ENCODE assay signal across 8 mouse cellular contexts in genomic region chr9:102722071-102722561, GRCm38 (mm10). TPM values are rescaled to one million over a fixed set of nuclear protein-coding genes. Genes with fewer than 3 reads are reported as not detected.
A peak's percentile ranks its signal among the peaks of the same experiment; 100 is the strongest.
DNase-seq lines count a peak whose midpoint lies in the region; ATAC-seq and TF ChIP-seq lines count a peak whose summit lies in the region.

No protein-coding gene starts in this region.

- no peak for TF ChIP-seq CTCF in olfactory bulb, adult 2 months (IDR thresholded peaks at IDR 0.05; ENCODE audit: insufficient read depth, low read depth, low read length)

- 34% methylated on average over 9 of the region's 9 CpGs for WGBS in embryonic facial prominence, embryonic 13.5 days
- WGBS in hindbrain, embryonic 12.5 days = 29% methylated on average over 9 of the region's 9 CpGs
- 28% methylated on average over 9 of the region's 9 CpGs for WGBS in liver, embryonic 12.5 days (ENCODE audit: insufficient replicate concordance)
- 63% methylated on average over 9 of the region's 9 CpGs for WGBS in olfactory bulb, adult 2 months

- peak overlapping the region; percentile 91 for H3K4me3 ChIP-seq in embryonic facial prominence, embryonic 13.5 days
- peak overlapping the region; percentile 80 for H3K4me3 ChIP-seq in hindbrain, embryonic 12.5 days
- no peak overlapping the region for H3K4me3 ChIP-seq in liver, embryonic 12.5 days
- no peak overlapping the region for H3K4me3 ChIP-seq in olfactory bulb, adult 2 months (ENCODE audit: insufficient read depth, low read depth, low read length)

- H3K9me3 ChIP-seq in embryonic facial prominence, embryonic 13.5 days = no peaks in the 10 kb centered on the region
- no peaks in the 10 kb centered on the region for H3K9me3 ChIP-seq in hindbrain, embryonic 12.5 days (replicated peaks)
- no peaks in the 10 kb centered on the region for H3K9me3 ChIP-seq in liver, embryonic 12.5 days (replicated peaks)

- H3K4me1 ChIP-seq in embryonic facial prominence, embryonic 13.5 days = peaks cover 80% of the 10 kb centered on the region
- H3K4me1 ChIP-seq in hindbrain, embryonic 12.5 days = peaks cover 77% of the 10 kb centered on the region
- H3K4me1 ChIP-seq in liver, embryonic 12.5 days = peaks cover 59% of the 10 kb centered on the region
- H3K4me1 ChIP-seq in olfactory bulb, adult 2 months (ENCODE audit: control insufficient read depth, insufficient read depth, low read length) = peaks cover 44% of the 10 kb centered on the region

- DNase-seq in 3T3-L1 (ENCODE audit: low read depth, low spot score) = peak; percentile 72
- DNase-seq in c-Kit-positive CD71-positive TER-119-positive erythroid progenitor cells, embryonic 14.5 days (ENCODE audit: low spot score) = no peak
- DNase-seq in gastrocnemius, postnatal 25 days = no peak
- no peak for DNase-seq in thymus, postnatal 0 days (ENCODE audit: low spot score)

- peaks cover 70% of the 10 kb centered on the region for H3K36me3 ChIP-seq in embryonic facial prominence, embryonic 13.5 days
- peaks cover 64% of the 10 kb centered on the region for H3K36me3 ChIP-seq in hindbrain, embryonic 12.5 days
- peaks cover 38% of the 10 kb centered on the region for H3K36me3 ChIP-seq in liver, embryonic 12.5 days

- no peak for TF ChIP-seq POLR2A in olfactory bulb, adult 2 months (IDR thresholded peaks at IDR 0.05; ENCODE audit: insufficient read depth, low read depth, low read length)

- no peaks in the 10 kb centered on the region for H3K27me3 ChIP-seq in embryonic facial prominence, embryonic 13.5 days
- H3K27me3 ChIP-seq in hindbrain, embryonic 12.5 days = no peaks in the 10 kb centered on the region
- peaks cover 57% of the 10 kb centered on the region for H3K27me3 ChIP-seq in liver, embryonic 12.5 days (replicated peaks)

- no peak for ATAC-seq in embryonic facial prominence, embryonic 13.5 days (ENCODE audit: insufficient number of reproducible peaks, insufficient read depth, low FRiP score, low TSS enrichment, low read depth)
- no peak for ATAC-seq in hindbrain, embryonic 12.5 days (ENCODE audit: low FRiP score)
- no peak for ATAC-seq in liver, embryonic 12.5 days

- peak overlapping the region; percentile 99 for H3K9ac ChIP-seq in embryonic facial prominence, embryonic 13.5 days
- peak overlapping the region; percentile 98 for H3K9ac ChIP-seq in hindbrain, embryonic 12.5 days
- no peak overlapping the region for H3K9ac ChIP-seq in liver, embryonic 12.5 days

- H3K27ac ChIP-seq in embryonic facial prominence, embryonic 13.5 days = peak overlapping the region; percentile 91
- peak overlapping the region; percentile 57 for H3K27ac ChIP-seq in hindbrain, embryonic 12.5 days
- H3K27ac ChIP-seq in liver, embryonic 12.5 days = peak overlapping the region; percentile 48; the same call in 1 of the 2 replicates
- H3K27ac ChIP-seq in olfactory bulb, adult 2 months (ENCODE audit: insufficient read depth, low read depth, low read length) = 0 out of 2 replicates have a peak overlapping the region, but pooled peaks have one; percentile 3

- peak overlapping the region; percentile 86 for H3K4me2 ChIP-seq in embryonic facial prominence, embryonic 13.5 days
- peak overlapping the region; percentile 82 for H3K4me2 ChIP-seq in hindbrain, embryonic 12.5 days (replicated peaks)
- H3K4me2 ChIP-seq in liver, embryonic 12.5 days = peak overlapping the region; percentile 63; the same call in 1 of the 2 replicates

RNA-seq across cellular contexts. Expression of gene Amotl2, which starts 5.6 kb away (rescaled TPM):
- 54.0 and 55.8 TPM in 2 replicates for polyA plus RNA-seq in embryonic facial prominence, embryonic 13.5 days (2015; fragmentation: Nextera tagmentation; extraction: Ambion mirVana)
- polyA plus RNA-seq in hindbrain, embryonic 12.5 days (2016; fragmentation: Nextera tagmentation; extraction: Ambion mirVana) = 109 and 110 TPM in 2 replicates
- polyA plus RNA-seq in liver, embryonic 12.5 days (2016; fragmentation: Nextera tagmentation; extraction: Ambion mirVana) = 10.4 and 11.5 TPM in 2 replicates
- not detected in 2 replicates for polyA plus RNA-seq in olfactory bulb, adult 2 months (2012; ENCODE audit: insufficient read depth, insufficient read length, low replicate concordance, missing spikeins)
- total RNA-seq in gastrocnemius, postnatal 25 days (2021) = 10 to 100 TPM; 13.6 to 20.3 TPM
- polyA plus RNA-seq in thymus, postnatal 0 days (2015; fragmentation: Nextera tagmentation; extraction: Ambion mirVana) = 4.9 and 6.4 TPM in 2 replicates

Comparison
In these comparisons a context has a peak if more than half of its experiments do, and no peak if none do; other contexts are left out.
1. H3K27ac ChIP-seq: peak in every context shown above with its lines; median percentile 91 in embryonic facial prominence, embryonic 13.5 days; 57 in hindbrain, embryonic 12.5 days; 48 in liver, embryonic 12.5 days; 3 in olfactory bulb, adult 2 months.
2. H3K4me3 ChIP-seq: peak in embryonic facial prominence, embryonic 13.5 days (single experiment) and hindbrain, embryonic 12.5 days (single experiment); none in liver, embryonic 12.5 days (single experiment) and olfactory bulb, adult 2 months (single experiment).
3. Peak in every context shown above with its lines, with median percentiles within 50 percentile points of each other: H3K4me2 ChIP-seq.